Mouse (Mus musculus): Measurements from ENCODE around the gene St5. TPM values are rescaled to one million over a fixed set of nuclear protein-coding genes. Genes with fewer than 3 reads are reported as not detected.

The St5 gene
- polyA plus RNA-seq, 1 experiment from 2014 or later = 38.7 TPM

DNA sequence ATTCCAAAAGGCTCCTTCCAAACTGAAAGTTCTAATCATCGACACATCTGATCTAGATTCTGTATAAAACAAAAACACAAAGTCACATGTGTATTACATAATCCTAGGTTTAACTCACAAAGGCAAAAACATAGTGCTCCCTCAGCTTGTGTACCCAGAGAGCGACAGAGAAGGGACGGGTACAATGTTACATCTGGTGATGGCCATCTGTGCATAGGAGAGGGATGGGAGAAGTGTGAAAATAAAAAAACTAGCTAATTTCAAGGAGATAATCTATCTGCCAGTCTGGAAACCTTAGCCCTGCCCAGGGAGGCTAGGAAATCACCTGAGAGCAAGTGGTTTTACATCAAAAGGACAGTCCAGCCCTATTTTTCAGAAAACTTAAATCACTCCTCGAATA, 40.8 kb downstream of the St5 start:
- DNase-seq (ENCODE audit: low spot score) (no peak), ATAC-seq (replicated peaks; ENCODE audit: low FRiP score) (no peak)
- H3K4me3 ChIP-seq (ENCODE audit: low read depth, low read length) = no peak overlapping the region
- H3K27ac ChIP-seq (ENCODE audit: low read depth, low read length) = no peak overlapping the region
- no peak overlapping the region for H3K9ac ChIP-seq (ENCODE audit: low read depth, low read length)
- H3K4me2 ChIP-seq = no peak overlapping the region
- H3K27me3 ChIP-seq (replicated peaks; ENCODE audit: control insufficient read depth, insufficient read depth, low read length) = no peaks in the 10 kb centered on the region
- H3K36me3 ChIP-seq (ENCODE audit: control insufficient read depth, insufficient read depth, low read length) = no peaks in the 10 kb centered on the region
- peaks cover 17% of the 10 kb centered on the region for H3K4me1 ChIP-seq (replicated peaks; ENCODE audit: control insufficient read depth, insufficient read depth, low read length)
- H3K9me3 ChIP-seq (ENCODE audit: control insufficient read depth, low read length) = no peaks in the 10 kb centered on the region
- WGBS = 87% methylated on average over 4 of the region's 4 CpGs

DNA sequence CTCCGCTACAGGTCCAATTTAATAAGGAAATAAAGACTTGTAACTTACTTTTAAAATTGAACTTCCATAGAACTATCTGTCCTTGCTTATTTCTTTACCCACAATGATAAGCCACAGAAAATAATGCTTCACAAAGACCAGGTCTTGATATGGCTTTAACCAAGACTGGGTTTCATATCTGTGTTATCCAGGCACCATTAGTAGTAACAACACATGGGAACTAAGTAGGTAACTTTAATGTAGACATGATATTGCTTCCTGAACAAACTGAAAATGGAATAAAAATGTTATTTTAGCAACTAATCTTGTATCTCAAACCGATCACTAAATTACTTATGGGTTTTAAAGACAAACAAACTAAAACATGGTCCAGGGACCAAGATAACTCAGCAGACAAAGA, 44.1 kb downstream of the St5 start:
- Histone ChIP-seq H3K9ac (ENCODE audit: low read depth, low read length) (no peak overlapping the region), H3K4me1 (replicated peaks; ENCODE audit: control insufficient read depth, insufficient read depth, low read length) (peaks cover 17% of the 10 kb centered on the region), H3K27ac (ENCODE audit: low read depth, low read length) (no peak overlapping the region), H3K9me3 (ENCODE audit: control insufficient read depth, low read length) (no peaks in the 10 kb centered on the region), H3K27me3 (replicated peaks; ENCODE audit: control insufficient read depth, insufficient read depth, low read length) (no peaks in the 10 kb centered on the region), H3K4me3 (ENCODE audit: low read depth, low read length) (no peak overlapping the region), H3K36me3 (ENCODE audit: control insufficient read depth, insufficient read depth, low read length) (no peaks in the 10 kb centered on the region), H3K4me2 (no peak overlapping the region)
- no peak; the same call in 1 of the 2 replicates for ATAC-seq (replicated peaks; ENCODE audit: low FRiP score)
- WGBS = 82% methylated on average over 2 of the region's 2 CpGs
- DNase-seq (ENCODE audit: low spot score) = no peak

DNA sequence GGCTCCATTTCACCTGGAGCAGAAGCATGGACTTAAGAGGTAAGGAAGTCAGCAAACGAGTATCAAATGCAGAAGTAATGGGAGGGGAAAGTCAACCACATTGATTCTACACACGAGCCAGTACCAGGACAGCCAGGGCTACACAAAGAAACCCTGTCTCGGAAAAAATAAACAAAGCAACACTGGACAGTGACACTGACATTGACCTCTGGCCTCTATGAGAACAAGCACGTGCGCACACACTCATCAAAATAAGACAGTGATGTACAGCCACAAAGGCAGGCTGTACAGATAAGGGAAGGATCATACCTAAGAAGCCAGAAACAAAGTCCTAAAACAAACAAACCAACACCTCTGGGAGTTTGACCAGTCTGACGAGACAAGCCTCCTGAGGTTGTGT, 45.5 kb downstream of the St5 start:
- Histone ChIP-seq H3K4me1 (replicated peaks; ENCODE audit: control insufficient read depth, insufficient read depth, low read length) (peaks cover 21% of the 10 kb centered on the region), H3K27me3 (replicated peaks; ENCODE audit: control insufficient read depth, insufficient read depth, low read length) (no peaks in the 10 kb centered on the region), H3K4me2 (no peak overlapping the region), H3K9ac (ENCODE audit: low read depth, low read length) (no peak overlapping the region), H3K4me3 (ENCODE audit: low read depth, low read length) (no peak overlapping the region), H3K27ac (ENCODE audit: low read depth, low read length) (no peak overlapping the region), H3K9me3 (ENCODE audit: control insufficient read depth, low read length) (no peaks in the 10 kb centered on the region), H3K36me3 (ENCODE audit: control insufficient read depth, insufficient read depth, low read length) (no peaks in the 10 kb centered on the region)
- no peak for DNase-seq (ENCODE audit: low spot score)
- 40% methylated on average over 6 of the region's 6 CpGs for WGBS
- ATAC-seq (replicated peaks; ENCODE audit: low FRiP score) = no peak

DNA sequence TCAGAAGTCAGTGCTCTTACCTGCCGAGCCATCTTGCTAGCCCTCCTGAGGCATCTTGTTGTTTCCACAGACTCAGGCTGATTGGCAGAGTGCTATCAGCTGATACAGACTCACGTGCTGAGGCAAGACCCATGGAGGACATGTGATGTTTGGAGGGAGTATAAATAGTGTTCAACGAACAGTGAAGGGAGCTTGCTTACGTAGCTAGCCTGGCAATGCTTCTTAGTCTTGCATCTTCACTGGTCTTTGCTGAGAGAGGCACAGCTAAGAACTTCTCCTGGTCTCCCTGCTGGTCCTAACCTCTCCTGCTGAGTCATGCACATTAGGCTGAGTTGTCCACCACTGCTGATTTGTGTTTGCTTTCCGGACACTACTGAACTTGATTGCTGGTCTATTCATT, 48.5 kb downstream of the St5 start:
- Histone ChIP-seq H3K9ac (ENCODE audit: low read depth, low read length) (no peak overlapping the region), H3K36me3 (ENCODE audit: control insufficient read depth, insufficient read depth, low read length) (no peaks in the 10 kb centered on the region), H3K9me3 (ENCODE audit: control insufficient read depth, low read length) (no peaks in the 10 kb centered on the region), H3K27ac (ENCODE audit: low read depth, low read length) (no peak overlapping the region), H3K4me1 (replicated peaks; ENCODE audit: control insufficient read depth, insufficient read depth, low read length) (peaks cover 20% of the 10 kb centered on the region), H3K27me3 (replicated peaks; ENCODE audit: control insufficient read depth, insufficient read depth, low read length) (no peaks in the 10 kb centered on the region), H3K4me2 (no peak overlapping the region), H3K4me3 (ENCODE audit: low read depth, low read length) (no peak overlapping the region)
- WGBS = 68% methylated on average over 5 of the region's 5 CpGs
- ATAC-seq (replicated peaks; ENCODE audit: low FRiP score) (no peak; the same call in 1 of the 2 replicates), DNase-seq (ENCODE audit: low spot score) (no peak)

DNA sequence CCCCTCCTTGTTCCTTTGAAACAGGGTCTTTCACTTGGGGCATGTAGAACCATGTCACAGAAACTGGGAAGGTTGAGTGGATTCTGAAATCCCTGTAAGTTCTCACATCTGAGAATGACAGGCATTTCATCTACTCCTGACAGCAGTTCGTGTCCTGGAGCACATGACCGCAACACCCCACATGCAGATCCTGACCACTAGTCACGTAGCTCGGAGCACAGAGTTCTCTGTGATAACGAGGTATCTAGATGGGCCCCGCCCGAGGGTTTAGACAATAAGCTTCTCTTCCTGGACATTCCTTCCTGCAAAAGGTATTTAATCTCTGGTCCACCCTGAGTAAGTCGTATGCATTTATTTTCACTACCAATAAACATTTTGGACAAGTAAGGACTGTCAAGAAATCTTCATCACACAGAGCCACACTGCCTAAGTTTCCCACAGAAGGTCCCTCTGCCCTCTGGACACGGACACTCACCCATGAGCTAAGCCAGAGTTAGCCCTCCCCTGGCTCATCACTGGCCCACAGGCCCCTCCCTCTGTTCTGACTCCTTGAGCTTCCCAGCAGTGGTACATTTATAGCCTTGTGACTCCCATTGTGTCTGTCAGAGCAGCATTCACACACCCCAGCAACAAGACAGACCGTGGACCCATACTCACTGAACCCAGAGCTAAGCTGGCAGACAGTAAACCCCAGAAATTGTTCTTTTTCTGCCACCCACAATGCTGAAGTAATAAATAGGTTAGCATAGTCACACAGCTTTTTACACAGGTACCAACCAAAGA, 54.4 kb downstream of the St5 start:
- WGBS = 46% methylated on average over 10 of the region's 10 CpGs
- Histone ChIP-seq H3K27me3 (replicated peaks; ENCODE audit: control insufficient read depth, insufficient read depth, low read length) (no peaks in the 10 kb centered on the region), H3K4me2 (peak overlapping the region; percentile 15), H3K9me3 (ENCODE audit: control insufficient read depth, low read length) (no peaks in the 10 kb centered on the region), H3K4me3 (ENCODE audit: low read depth, low read length) (no peak overlapping the region), H3K9ac (ENCODE audit: low read depth, low read length) (no peak overlapping the region), H3K4me1 (replicated peaks; ENCODE audit: control insufficient read depth, insufficient read depth, low read length) (peaks cover 30% of the 10 kb centered on the region), H3K27ac (ENCODE audit: low read depth, low read length) (no peak overlapping the region), H3K36me3 (ENCODE audit: control insufficient read depth, insufficient read depth, low read length) (no peaks in the 10 kb centered on the region)
- peak; percentile 79 for ATAC-seq (replicated peaks; ENCODE audit: low FRiP score)
- no peak for DNase-seq (ENCODE audit: low spot score)

DNA sequence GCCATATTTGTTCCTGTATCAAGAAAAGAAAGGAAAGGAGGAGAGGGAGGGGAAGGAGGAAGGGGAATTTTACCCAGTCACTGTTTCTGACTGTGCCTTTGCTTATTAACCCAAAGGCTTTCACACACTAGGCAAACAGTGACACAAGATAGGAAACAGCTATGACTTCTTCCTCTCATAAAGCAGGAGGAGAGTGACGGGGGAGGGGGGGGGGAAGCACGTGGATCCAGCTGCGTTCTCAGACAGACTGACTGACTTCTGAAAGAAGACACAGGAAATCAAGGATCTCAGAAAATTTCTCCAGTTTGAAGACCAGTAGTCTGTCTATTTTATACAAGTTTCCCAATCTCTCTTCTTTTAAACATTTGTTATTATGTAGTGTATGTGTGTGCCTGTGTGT, 56.8 kb downstream of the St5 start:
- Histone ChIP-seq H3K36me3 (ENCODE audit: control insufficient read depth, insufficient read depth, low read length) (no peaks in the 10 kb centered on the region), H3K4me3 (ENCODE audit: low read depth, low read length) (no peak overlapping the region), H3K9me3 (ENCODE audit: control insufficient read depth, low read length) (no peaks in the 10 kb centered on the region), H3K27ac (ENCODE audit: low read depth, low read length) (no peak overlapping the region), H3K4me1 (replicated peaks; ENCODE audit: control insufficient read depth, insufficient read depth, low read length) (peaks cover 30% of the 10 kb centered on the region), H3K27me3 (replicated peaks; ENCODE audit: control insufficient read depth, insufficient read depth, low read length) (no peaks in the 10 kb centered on the region), H3K9ac (ENCODE audit: low read depth, low read length) (no peak overlapping the region), H3K4me2 (peak overlapping the region; percentile 17; the same call in 1 of the 2 replicates)
- WGBS = 34% methylated on average over 3 of the region's 3 CpGs
- ATAC-seq (replicated peaks; ENCODE audit: low FRiP score) (no peak), DNase-seq (ENCODE audit: low spot score) (no peak)

DNA sequence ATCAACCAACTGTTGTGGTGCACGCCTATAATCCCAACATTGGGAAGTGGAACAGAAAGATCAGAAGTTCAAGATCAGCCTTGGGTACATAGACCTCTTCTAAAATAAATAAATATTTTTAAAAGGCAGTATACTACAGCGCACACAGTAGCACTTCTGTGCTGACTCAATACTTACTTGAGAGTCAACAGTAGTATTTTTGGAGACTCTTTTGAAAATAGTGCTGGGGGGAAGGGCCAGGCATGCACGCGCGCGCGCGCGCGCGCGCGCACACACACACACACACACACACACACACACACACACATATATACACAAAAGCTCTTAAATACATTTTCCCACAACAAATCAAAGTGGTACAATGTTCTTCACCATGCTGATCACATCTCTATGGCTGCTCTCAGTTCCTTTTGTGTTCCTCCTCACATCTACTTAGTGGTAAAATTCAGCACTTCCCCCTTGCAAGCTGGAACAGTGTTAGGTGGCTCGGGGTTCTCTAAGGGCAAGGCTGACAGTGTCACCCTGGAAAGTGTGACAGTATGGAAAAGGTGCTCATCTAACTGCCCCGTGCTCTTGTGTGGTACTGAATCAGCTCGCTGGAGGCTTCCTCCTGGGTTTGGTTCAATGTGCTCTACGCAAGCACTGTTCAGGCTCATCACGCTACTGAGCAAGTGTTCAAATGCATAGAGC, 60.0 kb downstream of the St5 start:
- WGBS = 91% methylated on average over 18 of the region's 18 CpGs
- ATAC-seq (replicated peaks; ENCODE audit: low FRiP score) = no peak
- Histone ChIP-seq H3K36me3 (ENCODE audit: control insufficient read depth, insufficient read depth, low read length) (no peaks in the 10 kb centered on the region), H3K4me3 (ENCODE audit: low read depth, low read length) (no peak overlapping the region), H3K9ac (ENCODE audit: low read depth, low read length) (no peak overlapping the region), H3K27me3 (replicated peaks; ENCODE audit: control insufficient read depth, insufficient read depth, low read length) (no peaks in the 10 kb centered on the region), H3K27ac (ENCODE audit: low read depth, low read length) (no peak overlapping the region), H3K4me2 (no peak overlapping the region), H3K4me1 (replicated peaks; ENCODE audit: control insufficient read depth, insufficient read depth, low read length) (peaks cover 14% of the 10 kb centered on the region), H3K9me3 (ENCODE audit: control insufficient read depth, low read length) (no peaks in the 10 kb centered on the region)
- DNase-seq (ENCODE audit: low spot score) = peak; percentile 17

DNA sequence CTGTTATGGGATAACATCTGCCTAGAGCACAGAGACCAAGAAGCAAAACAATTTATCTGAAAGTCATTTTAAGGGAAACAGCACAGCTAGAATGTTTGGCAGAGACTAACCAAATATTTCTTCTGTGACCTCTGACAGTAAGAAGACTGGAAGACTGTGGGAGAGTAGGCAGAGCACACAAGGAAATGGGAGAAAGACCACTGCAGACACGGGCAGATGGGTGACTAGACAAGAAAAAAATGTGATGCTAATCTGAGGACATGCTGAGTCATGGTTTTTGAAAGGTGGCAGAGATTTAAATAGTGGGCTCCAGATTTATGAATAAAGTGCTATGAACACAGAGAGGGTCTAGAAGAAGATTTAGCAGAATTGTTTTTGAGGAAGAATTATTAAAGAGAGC, 61.4 kb downstream of the St5 start:
- H3K27me3 ChIP-seq (replicated peaks; ENCODE audit: control insufficient read depth, insufficient read depth, low read length) = no peaks in the 10 kb centered on the region
- H3K4me1 ChIP-seq (replicated peaks; ENCODE audit: control insufficient read depth, insufficient read depth, low read length) = peaks cover 20% of the 10 kb centered on the region
- no peak overlapping the region for H3K9ac ChIP-seq (ENCODE audit: low read depth, low read length)
- H3K4me2 ChIP-seq = no peak overlapping the region
- no peaks in the 10 kb centered on the region for H3K9me3 ChIP-seq (ENCODE audit: control insufficient read depth, low read length)
- WGBS = 16% methylated on average over 1 of the region's 1 CpGs
- H3K27ac ChIP-seq (ENCODE audit: low read depth, low read length) = no peak overlapping the region
- H3K4me3 ChIP-seq (ENCODE audit: low read depth, low read length) = no peak overlapping the region
- H3K36me3 ChIP-seq (ENCODE audit: control insufficient read depth, insufficient read depth, low read length) = no peaks in the 10 kb centered on the region
- ATAC-seq (replicated peaks; ENCODE audit: low FRiP score) (no peak), DNase-seq (ENCODE audit: low spot score) (no peak)

DNA sequence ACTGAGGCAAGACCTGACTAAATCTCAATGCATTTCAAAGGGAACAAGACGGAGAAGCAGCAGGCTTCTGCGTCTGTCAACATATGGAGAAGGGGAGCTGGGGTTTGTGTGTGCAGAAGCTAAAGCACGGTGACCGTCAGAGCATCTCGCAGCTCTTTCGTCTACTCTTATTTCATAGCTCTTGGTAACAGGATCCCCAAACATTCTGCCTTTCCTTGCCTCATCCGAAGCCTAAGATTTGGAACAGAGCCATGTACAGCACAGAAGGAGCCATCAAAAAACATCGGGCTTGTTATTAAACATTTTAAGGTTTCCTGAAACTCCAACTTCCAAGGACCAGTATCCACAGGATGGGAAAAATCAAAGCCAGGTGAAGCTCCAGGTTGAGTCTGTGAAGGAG, 62.3 kb downstream of the St5 start:
- Histone ChIP-seq H3K4me3 (ENCODE audit: low read depth, low read length) (no peak overlapping the region), H3K27ac (ENCODE audit: low read depth, low read length) (no peak overlapping the region), H3K9me3 (ENCODE audit: control insufficient read depth, low read length) (no peaks in the 10 kb centered on the region), H3K36me3 (ENCODE audit: control insufficient read depth, insufficient read depth, low read length) (no peaks in the 10 kb centered on the region), H3K27me3 (replicated peaks; ENCODE audit: control insufficient read depth, insufficient read depth, low read length) (no peaks in the 10 kb centered on the region), H3K4me2 (no peak overlapping the region), H3K9ac (ENCODE audit: low read depth, low read length) (no peak overlapping the region), H3K4me1 (replicated peaks; ENCODE audit: control insufficient read depth, insufficient read depth, low read length) (peaks cover 25% of the 10 kb centered on the region)
- WGBS = 88% methylated on average over 8 of the region's 8 CpGs
- ATAC-seq (replicated peaks; ENCODE audit: low FRiP score) (no peak), DNase-seq (ENCODE audit: low spot score) (no peak)

Measured in liver, embryonic 11.5 days (tissue).